Mouse (Mus musculus): ENCODE data around the gene Myo18a. TPM values are rescaled to one million over a fixed set of nuclear protein-coding genes. Genes with fewer than 3 reads are reported as not detected.

The Myo18a gene
- polyA plus RNA-seq, 1 experiment from 2014 or later, result 38.7 TPM

- Histone ChIP-seq H3K4me3 (ENCODE audit: low read depth, low read length) (no peak overlapping the region), H3K4me1 (replicated peaks; ENCODE audit: control insufficient read depth, insufficient read depth) (no peaks in the 10 kb centered on the region), H3K4me2 (replicated peaks; ENCODE audit: low read depth) (no peak overlapping the region), H3K9ac (ENCODE audit: low read length) (no peak overlapping the region), H3K36me3 (ENCODE audit: control insufficient read depth, insufficient read depth, low read length) (peaks cover 30% of the 10 kb centered on the region), H3K9me3 (ENCODE audit: control insufficient read depth, low read length) (no peaks in the 10 kb centered on the region), H3K27me3 (ENCODE audit: control insufficient read depth, insufficient read depth, low read length) (no peaks in the 10 kb centered on the region), H3K27ac (replicated peaks) (no peak overlapping the region)
- WGBS, result 34% methylated on average over 5 of the region's 5 CpGs
- TF ChIP-seq CTCF (IDR thresholded peaks at IDR 0.05; ENCODE audit: low read depth), result no peak
- ATAC-seq (ENCODE audit: low FRiP score, low TSS enrichment) (peak; percentile 25; the same call in 1 of the 2 replicates), DNase-seq (ENCODE audit: low spot score) (peak; percentile 32)
Observed at GRCm38 (mm10) chr11:77848131-77848530, 85.1 kb downstream of the Myo18a start.

- Histone ChIP-seq H3K27me3 (ENCODE audit: control insufficient read depth, insufficient read depth, low read length) (no peaks in the 10 kb centered on the region), H3K4me3 (ENCODE audit: low read depth, low read length) (no peak overlapping the region), H3K4me2 (replicated peaks; ENCODE audit: low read depth) (no peak overlapping the region), H3K4me1 (replicated peaks; ENCODE audit: control insufficient read depth, insufficient read depth) (no peaks in the 10 kb centered on the region), H3K9ac (ENCODE audit: low read length) (no peak overlapping the region), H3K36me3 (ENCODE audit: control insufficient read depth, insufficient read depth, low read length) (peaks cover 25% of the 10 kb centered on the region), H3K27ac (replicated peaks) (no peak overlapping the region), H3K9me3 (ENCODE audit: control insufficient read depth, low read length) (no peaks in the 10 kb centered on the region)
- TF ChIP-seq CTCF (IDR thresholded peaks at IDR 0.05; ENCODE audit: low read depth) (peak; percentile 37), EP300 (optimal IDR thresholded peaks at IDR 0.05) (no peak)
- 69% methylated on average over 7 of the region's 7 CpGs for WGBS
- ATAC-seq (ENCODE audit: low FRiP score, low TSS enrichment) (no peak), DNase-seq (ENCODE audit: low spot score) (no peak)
Observed at GRCm38 (mm10) chr11:77849151-77849550, 86.1 kb downstream of the Myo18a start.

DNA sequence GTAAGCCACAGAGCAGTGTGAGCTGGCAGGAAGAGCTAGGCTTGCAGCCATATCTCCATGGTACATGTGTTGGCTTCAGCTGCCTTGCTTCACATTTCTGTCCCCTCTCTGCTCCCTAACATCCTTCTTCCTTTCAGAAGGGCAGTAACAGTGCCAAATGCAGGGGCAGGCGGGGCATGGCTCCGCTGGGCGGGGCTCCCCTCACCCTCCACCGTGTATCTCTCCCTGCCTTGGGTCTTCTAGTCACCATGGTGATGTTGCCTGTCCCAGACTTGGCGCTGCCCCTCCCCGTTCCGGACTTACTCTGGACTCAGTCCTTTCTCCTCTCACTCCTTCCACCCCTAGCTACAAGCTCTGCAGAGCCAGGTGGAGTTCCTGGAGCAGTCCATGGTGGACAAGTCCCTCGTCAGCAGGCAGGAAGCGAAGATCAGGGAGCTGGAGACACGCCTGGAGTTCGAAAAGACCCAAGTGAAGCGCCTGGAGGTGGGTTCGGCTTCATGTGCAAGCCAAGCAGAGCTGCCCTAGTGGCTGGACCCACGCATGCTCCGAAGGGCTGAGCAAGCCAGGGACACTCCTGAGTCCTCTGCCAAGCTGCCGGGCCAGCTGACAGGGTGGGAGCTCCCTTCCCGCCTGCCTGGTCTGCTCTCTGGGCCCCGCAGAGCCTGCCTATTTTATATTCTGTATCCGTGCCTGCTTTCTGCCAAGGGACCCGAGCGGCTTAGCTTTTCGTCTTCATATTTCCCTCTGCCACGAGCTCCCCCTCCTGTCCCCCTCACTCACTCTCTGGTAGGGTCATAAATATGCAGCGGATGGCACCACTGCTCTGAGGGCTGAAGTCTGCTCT, 87.6 kb downstream of the Myo18a start:
- H3K4me2 ChIP-seq (replicated peaks; ENCODE audit: low read depth), result 0 out of 2 replicates have a peak overlapping the region, but pooled peaks have one; percentile 17
- 0 out of 2 replicates have a peak, but pooled peaks have one; percentile 27 for ATAC-seq (ENCODE audit: low FRiP score, low TSS enrichment)
- no peaks in the 10 kb centered on the region for H3K9me3 ChIP-seq (ENCODE audit: control insufficient read depth, low read length)
- H3K4me1 ChIP-seq (replicated peaks; ENCODE audit: control insufficient read depth, insufficient read depth), result no peaks in the 10 kb centered on the region
- WGBS, result 44% methylated on average over 24 of the region's 24 CpGs
- H3K27me3 ChIP-seq (ENCODE audit: control insufficient read depth, insufficient read depth, low read length), result no peaks in the 10 kb centered on the region
- peak overlapping the region; percentile 13; the same call in 1 of the 2 replicates for H3K27ac ChIP-seq (replicated peaks)
- H3K4me3 ChIP-seq (ENCODE audit: low read depth, low read length), result no peak overlapping the region
- TF ChIP-seq EP300 (optimal IDR thresholded peaks at IDR 0.05) (no peak), CTCF (IDR thresholded peaks at IDR 0.05; ENCODE audit: low read depth) (0 out of 2 replicates have a peak, but pooled peaks have one; percentile 15)
- H3K9ac ChIP-seq (ENCODE audit: low read length), result no peak overlapping the region
- peak; percentile 37 for DNase-seq (ENCODE audit: low spot score)
- peaks cover 19% of the 10 kb centered on the region for H3K36me3 ChIP-seq (ENCODE audit: control insufficient read depth, insufficient read depth, low read length)

GRCm38 (mm10) chr11:77851483-77852010, 88.5 kb downstream of the Myo18a start:
- Histone ChIP-seq H3K9ac (ENCODE audit: low read length) (no peak overlapping the region), H3K4me2 (replicated peaks; ENCODE audit: low read depth) (no peak overlapping the region), H3K4me1 (replicated peaks; ENCODE audit: control insufficient read depth, insufficient read depth) (no peaks in the 10 kb centered on the region), H3K27ac (replicated peaks) (no peak overlapping the region), H3K36me3 (ENCODE audit: control insufficient read depth, insufficient read depth, low read length) (peaks cover 13% of the 10 kb centered on the region), H3K27me3 (ENCODE audit: control insufficient read depth, insufficient read depth, low read length) (no peaks in the 10 kb centered on the region), H3K9me3 (ENCODE audit: control insufficient read depth, low read length) (no peaks in the 10 kb centered on the region), H3K4me3 (ENCODE audit: low read depth, low read length) (no peak overlapping the region)
- TF ChIP-seq EP300 (optimal IDR thresholded peaks at IDR 0.05) (no peak), CTCF (IDR thresholded peaks at IDR 0.05; ENCODE audit: low read depth) (no peak)
- WGBS, result 83% methylated on average over 6 of the region's 6 CpGs
- ATAC-seq (ENCODE audit: low FRiP score, low TSS enrichment) (no peak), DNase-seq (ENCODE audit: low spot score) (no peak)

DNA sequence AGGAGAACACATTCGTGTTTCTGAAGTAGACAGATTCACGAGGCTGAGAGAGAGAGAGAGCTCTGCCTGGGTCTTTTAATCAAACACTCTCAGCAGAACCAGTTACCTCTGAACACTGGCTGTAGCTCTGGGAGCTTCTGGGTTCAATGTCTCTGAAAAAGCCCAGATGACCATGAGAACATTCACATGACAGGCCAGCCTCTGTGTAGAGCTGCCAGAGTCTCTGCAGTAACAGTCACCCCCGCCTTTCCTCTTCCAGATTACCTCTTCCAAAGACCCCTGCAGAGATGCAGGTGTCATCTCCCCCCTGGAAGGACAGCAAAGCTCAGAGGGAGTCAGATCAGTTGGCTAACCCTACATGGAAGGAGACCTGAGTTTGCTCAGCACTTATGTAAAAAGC, 89.1 kb downstream of the Myo18a start:
- peaks cover 11% of the 10 kb centered on the region; the same call in 1 of the 2 replicates for H3K36me3 ChIP-seq (ENCODE audit: control insufficient read depth, insufficient read depth, low read length)
- H3K4me1 ChIP-seq (replicated peaks; ENCODE audit: control insufficient read depth, insufficient read depth), result no peaks in the 10 kb centered on the region
- H3K4me3 ChIP-seq (ENCODE audit: low read depth, low read length), result no peak overlapping the region
- TF ChIP-seq CTCF (IDR thresholded peaks at IDR 0.05; ENCODE audit: low read depth) (no peak), EP300 (optimal IDR thresholded peaks at IDR 0.05) (no peak)
- no peak overlapping the region for H3K9ac ChIP-seq (ENCODE audit: low read length)
- no peaks in the 10 kb centered on the region for H3K27me3 ChIP-seq (ENCODE audit: control insufficient read depth, insufficient read depth, low read length)
- no peaks in the 10 kb centered on the region for H3K9me3 ChIP-seq (ENCODE audit: control insufficient read depth, low read length)
- no peak for ATAC-seq (ENCODE audit: low FRiP score, low TSS enrichment)
- H3K27ac ChIP-seq (replicated peaks), result no peak overlapping the region
- no peak for DNase-seq (ENCODE audit: low spot score)
- H3K4me2 ChIP-seq (replicated peaks; ENCODE audit: low read depth), result no peak overlapping the region
- 57% methylated on average over 3 of the region's 3 CpGs for WGBS
